In the genomic region with DNA sequence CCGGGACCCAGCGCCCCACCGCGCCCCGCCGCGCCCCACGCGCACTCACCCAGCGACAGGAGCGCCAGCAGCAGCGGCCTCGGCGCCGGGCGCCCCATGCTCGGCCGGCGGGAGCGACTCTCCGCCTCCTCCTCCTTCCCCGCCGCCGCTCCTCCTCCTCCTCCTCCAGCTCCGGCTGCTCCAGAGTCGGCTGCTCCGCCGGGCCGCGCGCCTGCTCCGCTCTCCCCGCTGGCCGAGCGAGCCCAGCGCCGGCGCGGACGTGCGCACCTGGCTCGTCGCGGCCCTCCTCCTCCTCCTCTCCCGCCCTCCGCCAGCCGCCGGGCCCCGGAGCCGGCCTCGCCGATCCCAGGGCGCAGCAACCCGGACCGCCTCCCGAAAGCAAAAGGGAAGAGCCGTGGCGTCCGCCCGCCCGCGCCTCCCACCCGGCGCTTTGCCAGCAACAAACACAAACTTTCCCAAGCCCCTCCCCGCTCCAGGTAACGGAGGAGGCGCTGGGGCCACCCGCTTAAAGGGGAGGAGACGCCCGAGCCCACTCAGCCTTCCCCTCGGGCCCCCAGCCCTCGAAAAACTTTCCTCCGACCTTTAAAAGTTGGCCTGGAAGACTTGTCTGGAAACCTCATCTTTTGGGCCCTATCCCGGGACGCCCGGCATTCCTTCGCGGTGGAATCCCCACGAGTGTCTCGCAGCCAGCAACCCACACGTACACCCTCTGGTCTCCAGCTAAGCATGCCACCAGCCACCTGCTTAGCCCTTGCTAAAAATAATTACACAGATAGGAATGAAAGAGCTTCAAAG, we compare ENCODE assay signal across 8 mouse cellular contexts. TPM values are rescaled to one million over a fixed set of nuclear protein-coding genes. Genes with fewer than 3 reads are reported as not detected.
DNase-seq lines count a peak whose midpoint lies in the region; ATAC-seq and TF ChIP-seq lines count a peak whose summit lies in the region.

A gene (minus strand): TSS at position 236 of the 795 bp plus-strand sequence.

- TF ChIP-seq POLR2A in ES-Bruce4 (IDR thresholded peaks at IDR 0.05; ENCODE audit: insufficient read depth, low read length): no peak

- H3K4me3 ChIP-seq in ES-Bruce4 (ENCODE audit: low read depth, low read length): peak within 1 kb of the TSS; percentile 79
- peak within 1 kb of the TSS; percentile 83 for H3K4me3 ChIP-seq in forebrain, embryonic 12.5 days (replicated peaks)
- peak within 1 kb of the TSS; percentile 89 for H3K4me3 ChIP-seq in lung, embryonic 15.5 days

- H3K9me3 ChIP-seq in ES-Bruce4 (replicated peaks; ENCODE audit: control insufficient read depth, insufficient read depth, low read length, poor library complexity, severe bottlenecking): no peaks in the 10 kb centered on the region
- no peaks in the 10 kb centered on the region for H3K9me3 ChIP-seq in forebrain, embryonic 12.5 days
- no peaks in the 10 kb centered on the region for H3K9me3 ChIP-seq in lung, embryonic 15.5 days

- peaks cover 5% of the 10 kb centered on the region for H3K4me1 ChIP-seq in ES-Bruce4 (ENCODE audit: control insufficient read depth, insufficient read depth, low read length)
- peaks cover 60% of the 10 kb centered on the region for H3K4me1 ChIP-seq in forebrain, embryonic 12.5 days
- peaks cover 45% of the 10 kb centered on the region for H3K4me1 ChIP-seq in lung, embryonic 15.5 days

- peak; percentile 81 for DNase-seq in adrenal gland, postnatal 14 days
- peak; percentile 80 to 84 for DNase-seq in heart, postnatal 14 days
- DNase-seq in kidney, postnatal 36 days: peak; percentile 61 to 83
- peak; percentile 66 for DNase-seq in ovary, postnatal 14 days (ENCODE audit: low spot score)
- peak; percentile 77 for DNase-seq in urinary bladder, postnatal 25 days (ENCODE audit: low spot score)

- no peaks in the 10 kb centered on the region for H3K27me3 ChIP-seq in ES-Bruce4 (ENCODE audit: control insufficient read depth, insufficient read depth, low read length, poor library complexity, severe bottlenecking)
- H3K27me3 ChIP-seq in forebrain, embryonic 12.5 days: no peaks in the 10 kb centered on the region
- H3K27me3 ChIP-seq in lung, embryonic 15.5 days: no peaks in the 10 kb centered on the region

- peak; percentile 78 for ATAC-seq in forebrain, embryonic 12.5 days (ENCODE audit: low FRiP score)
- peak; percentile 75 for ATAC-seq in lung, embryonic 15.5 days (ENCODE audit: borderline replicate concordance, extremely low read depth, low FRiP score, low TSS enrichment)

- intact Hi-C loops in heart, postnatal 14 days (cut with DNase I): no loop called here

- peak within 1 kb of the TSS; percentile 11 for H3K27ac ChIP-seq in ES-Bruce4 (ENCODE audit: insufficient read depth, low read length)
- H3K27ac ChIP-seq in forebrain, embryonic 12.5 days: peak within 1 kb of the TSS; percentile 89
- peak within 1 kb of the TSS; percentile 93 for H3K27ac ChIP-seq in lung, embryonic 15.5 days

- H3K4me2 ChIP-seq in forebrain, embryonic 12.5 days: peak within 1 kb of the TSS; percentile 86
- H3K4me2 ChIP-seq in lung, embryonic 15.5 days: peak within 1 kb of the TSS; percentile 91

- no peaks in the 10 kb centered on the region for H3K36me3 ChIP-seq in ES-Bruce4 (ENCODE audit: control insufficient read depth, insufficient read depth, low read length, poor library complexity, severe bottlenecking)
- no peaks in the 10 kb centered on the region for H3K36me3 ChIP-seq in forebrain, embryonic 12.5 days (replicated peaks)
- H3K36me3 ChIP-seq in lung, embryonic 15.5 days: no peaks in the 10 kb centered on the region

- TF ChIP-seq CTCF in ES-Bruce4 (IDR thresholded peaks at IDR 0.05; ENCODE audit: low read depth, low read length): no peak

- peak within 1 kb of the TSS; percentile 94 for H3K9ac ChIP-seq in ES-Bruce4 (ENCODE audit: low read depth, poor library complexity, severe bottlenecking)
- H3K9ac ChIP-seq in forebrain, embryonic 12.5 days: peak within 1 kb of the TSS; percentile 96
- peak within 1 kb of the TSS; percentile 93 for H3K9ac ChIP-seq in lung, embryonic 15.5 days

- under 1% methylated on average over 52 of the region's 81 CpGs for WGBS in forebrain, embryonic 12.5 days
- WGBS in lung, embryonic 15.5 days: 1% methylated on average over 64 of the region's 81 CpGs

- no peak for TF ChIP-seq EP300 in ES-Bruce4 (IDR thresholded peaks at IDR 0.05; ENCODE audit: insufficient read depth, low read depth, low read length)

RNA-seq across cellular contexts. Expression of the gene that starts here (rescaled TPM):
- 59.6 and 60.7 TPM in 2 replicates for polyA plus RNA-seq in ES-Bruce4 (2011; ENCODE audit: insufficient read depth, insufficient read length, low read depth, missing spikeins)
- 32.1 and 33.3 TPM in 2 replicates for total RNA-seq in adrenal gland, postnatal 14 days (2021)
- polyA plus RNA-seq in forebrain, embryonic 12.5 days (2016; fragmentation: Nextera tagmentation; extraction: Ambion mirVana): 3.9 and 4.5 TPM in 2 replicates
- total RNA-seq in heart, postnatal 14 days (2021): 10 to 100 TPM; 48.9 to 49.4 TPM
- polyA plus RNA-seq in lung, embryonic 15.5 days (2015; fragmentation: Nextera tagmentation; extraction: Ambion mirVana): 5.0 and 5.5 TPM in 2 replicates

Comparison
In these comparisons a context has a peak if more than half of its experiments do, and no peak if none do; other contexts are left out.
1. Peak in every context shown above with its lines: DNase-seq, ATAC-seq, H3K4me3 ChIP-seq and H3K27ac ChIP-seq.
2. H3K27ac ChIP-seq: peak in every context shown above with its lines; median percentile 93 in lung, embryonic 15.5 days; 89 in forebrain, embryonic 12.5 days; 11 in ES-Bruce4.